Mouse (Mus musculus) heart, embryonic 11.5 days (tissue): ENCODE measurements around the gene Crisp3. TPM values are rescaled to one million over a fixed set of nuclear protein-coding genes. Genes with fewer than 3 reads are reported as not detected.
"Not testable (repeated sequence)": the region's sequence is repeated elsewhere in the genome, so short reads cannot be mapped to it uniquely, and the experiment has no call there.

ENCODE experiments used
- ATAC-seq: fragments of 200-750 bp; cut with Nextera tagmentation; replicated peaks from 2 replicates; pipeline ENCODE4 v1.8.0; 2017; ENCODE audit warnings: moderate library complexity; ENCODE audit not compliant: insufficient number of reproducible peaks, low FRiP score, low TSS enrichment
- H3K27ac ChIP-seq: fragments of 300-500 bp; sonication (generic); 2 replicates; pipeline ENCODE4 v1.5.1; 2014; ENCODE audit warnings: mild to moderate bottlenecking, low read depth, low read length
- H3K27me3 ChIP-seq: fragments of 300-500 bp; sonication (generic); 2 replicates; pipeline ENCODE4 v1.6.1; 2014; ENCODE audit warnings: mild to moderate bottlenecking, low read length, mixed read lengths; ENCODE audit not compliant: control insufficient read depth, insufficient read depth
- H3K36me3 ChIP-seq: fragments of 300-500 bp; sonication (generic); 2 replicates; pipeline ENCODE4 v1.6.1; 2014; ENCODE audit warnings: mild to moderate bottlenecking, low read length, moderate library complexity, mixed read lengths; ENCODE audit not compliant: control insufficient read depth, insufficient read depth
- H3K4me1 ChIP-seq: fragments of 300-500 bp; sonication (generic); 2 replicates; pipeline ENCODE4 v1.6.1; 2014; ENCODE audit warnings: low read length; ENCODE audit not compliant: control insufficient read depth, insufficient read depth
- H3K4me2 ChIP-seq: fragments of 300-500 bp; sonication (generic); 2 replicates; pipeline ENCODE4 v1.6.1; 2014; ENCODE audit warnings: mild to moderate bottlenecking, moderate library complexity
- H3K4me3 ChIP-seq: fragments of 300-500 bp; sonication (generic); 2 replicates; pipeline ENCODE4 v1.5.1; 2014; ENCODE audit warnings: low read depth, low read length
- H3K9ac ChIP-seq: fragments of 300-500 bp; sonication (generic); 2 replicates; pipeline ENCODE4 v1.6.1; 2014; ENCODE audit warnings: mild to moderate bottlenecking, low read depth, low read length, moderate library complexity
- H3K9me3 ChIP-seq: fragments of 300-500 bp; sonication (generic); replicated peaks from 2 replicates; pipeline ENCODE4 v1.6.1; 2016; ENCODE audit warnings: low read length; ENCODE audit not compliant: control insufficient read depth
- WGBS: fragments of 180-500 bp; shearing (Covaris S2); extraction: QIAGEN DNeasy Blood & Tissue Kit; methylation state at CpG from one replicate; pipeline ENCODE4 v1.1.7; 2014; ENCODE audit not compliant: insufficient replicate concordance; 5-methylcytosine and 5-hydroxymethylcytosine counted together
- polyA plus RNA-seq: library from polyadenylated mRNA; unstranded; fragments of >200 nt; fragmentation: Nextera tagmentation; extraction: Ambion mirVana; gene quantifications from 2 replicates; pipeline ENCODE4 v1.2.1, GENCODE M21; 2014

The Crisp3 gene
- polyA plus RNA-seq = not detected in 2 replicates

GRCm38 (mm10) chr17:40242135-40242534 lies at the start of gene Crisp3:
Gene Crisp3, minus strand, starts transcription at chr17:40242288.
- H3K4me1 ChIP-seq = no peaks in the 10 kb centered on the region
- H3K36me3 ChIP-seq = no peaks in the 10 kb centered on the region
- H3K4me2 ChIP-seq = no peak within 1 kb of the TSS
- no peaks in the 10 kb centered on the region for H3K9me3 ChIP-seq
- no peak for ATAC-seq
- H3K27me3 ChIP-seq = no peaks in the 10 kb centered on the region
- H3K9ac ChIP-seq = no peak within 1 kb of the TSS
- no peak within 1 kb of the TSS for H3K27ac ChIP-seq
- H3K4me3 ChIP-seq = no peak within 1 kb of the TSS

DNA sequence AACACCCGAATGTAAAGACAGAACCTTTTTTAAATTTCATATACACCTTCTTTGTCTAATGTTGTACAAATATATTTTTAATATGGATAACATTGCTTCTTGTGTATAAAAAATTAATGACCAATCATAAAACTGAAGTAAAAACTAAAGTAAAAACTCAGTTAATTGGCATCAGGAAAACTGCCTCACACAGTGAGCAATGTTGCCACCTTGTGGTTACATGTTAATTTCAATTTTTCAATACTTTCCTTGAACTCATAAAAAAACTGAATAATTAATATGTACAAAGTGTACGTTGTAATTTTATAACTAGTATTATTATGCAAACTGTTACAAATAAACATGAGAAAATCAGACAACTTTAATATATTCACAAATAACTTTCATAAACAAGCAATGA lies 43.3 kb upstream of the Crisp3 start:
- no peaks in the 10 kb centered on the region for H3K9me3 ChIP-seq
- H3K27ac ChIP-seq = no peak overlapping the region
- no peaks in the 10 kb centered on the region for H3K27me3 ChIP-seq
- H3K4me3 ChIP-seq = no peak overlapping the region
- WGBS = 62% methylated on average over 2 of the region's 2 CpGs
- no peak overlapping the region for H3K4me2 ChIP-seq
- H3K4me1 ChIP-seq = no peaks in the 10 kb centered on the region
- H3K9ac ChIP-seq = no peak overlapping the region
- H3K36me3 ChIP-seq = no peaks in the 10 kb centered on the region
- ATAC-seq = no peak

DNA sequence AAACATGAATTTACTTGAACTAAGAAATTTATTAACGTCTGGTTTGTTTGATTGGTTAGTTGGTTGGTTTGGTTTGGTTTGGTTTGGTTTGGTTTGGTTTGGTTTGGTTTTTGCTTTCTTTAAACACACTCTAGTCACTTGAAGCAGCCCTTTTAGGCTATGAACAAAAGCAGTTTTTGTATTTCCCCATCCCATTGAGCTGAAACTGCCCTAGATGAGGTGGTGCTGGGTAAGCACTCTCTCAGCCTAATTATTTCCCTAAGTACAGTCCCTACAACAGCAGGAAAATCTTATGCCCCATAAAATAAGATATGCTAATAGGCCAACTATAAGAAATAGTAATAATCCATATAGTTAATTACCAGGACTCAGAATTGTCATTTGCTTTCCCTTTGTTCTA lies 33.4 kb upstream of the Crisp3 start:
- no peaks in the 10 kb centered on the region for H3K36me3 ChIP-seq

GRCm38 (mm10) chr17:40274906-40275470 lies 32.9 kb upstream of the Crisp3 start:
- Histone ChIP-seq H3K9ac (no peak overlapping the region), H3K9me3 (no peaks in the 10 kb centered on the region), H3K27ac (no peak overlapping the region), H3K4me1 (no peaks in the 10 kb centered on the region), H3K36me3 (no peaks in the 10 kb centered on the region), H3K27me3 (no peaks in the 10 kb centered on the region), H3K4me2 (no peak overlapping the region), H3K4me3 (no peak overlapping the region)
- WGBS = 60% methylated on average over 1 of the region's 1 CpGs
- no peak for ATAC-seq

More for the DNA sequence above, 33.4 kb upstream of the Crisp3 start:
- H3K4me1 ChIP-seq = no peaks in the 10 kb centered on the region
- no peak for ATAC-seq
- no peak overlapping the region for H3K27ac ChIP-seq
- no peaks in the 10 kb centered on the region for H3K9me3 ChIP-seq
- H3K4me3 ChIP-seq = no peak overlapping the region
- no peak overlapping the region for H3K9ac ChIP-seq
- 67% methylated on average over 1 of the region's 1 CpGs for WGBS
- no peaks in the 10 kb centered on the region for H3K27me3 ChIP-seq
- H3K4me2 ChIP-seq = no peak overlapping the region

DNA sequence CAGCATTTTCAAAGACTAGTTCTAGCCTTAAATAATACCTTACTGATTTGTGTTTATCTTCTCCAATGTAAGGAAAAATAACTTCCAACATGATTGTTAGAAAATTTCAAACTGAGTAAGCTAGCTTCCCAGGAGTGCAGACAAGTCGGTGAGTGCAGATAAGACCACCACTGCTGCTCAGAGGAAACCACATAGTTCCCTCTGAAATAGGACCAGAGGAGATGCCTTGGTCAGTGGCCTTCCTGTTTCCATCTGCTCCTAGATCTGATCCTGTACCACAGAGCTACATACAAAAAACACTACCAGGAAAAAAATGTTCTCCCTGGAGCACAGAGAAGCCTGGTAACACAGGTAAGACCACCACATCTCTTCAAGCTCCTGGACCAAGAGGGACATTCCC lies 10.4 kb upstream of the Crisp3 start:
- H3K4me3 ChIP-seq = no peak overlapping the region
- no peak overlapping the region for H3K4me2 ChIP-seq
- H3K36me3 ChIP-seq = no peaks in the 10 kb centered on the region
- 63% methylated on average over 1 of the region's 1 CpGs for WGBS
- H3K9ac ChIP-seq = no peak overlapping the region
- no peak overlapping the region for H3K27ac ChIP-seq
- H3K9me3 ChIP-seq = no peaks in the 10 kb centered on the region
- no peaks in the 10 kb centered on the region for H3K4me1 ChIP-seq
- ATAC-seq = no peak
- no peaks in the 10 kb centered on the region for H3K27me3 ChIP-seq

GRCm38 (mm10) chr17:40208540-40208939 lies 33.5 kb downstream of the Crisp3 start, which contains the start of gene Pgk2:
Gene Pgk2, minus strand, starts transcription at chr17:40208640.
- Histone ChIP-seq H3K9ac (no peak within 1 kb of the TSS), H3K36me3 (no peaks in the 10 kb centered on the region), H3K27ac (no peak within 1 kb of the TSS), H3K27me3 (no peaks in the 10 kb centered on the region), H3K4me2 (no peak within 1 kb of the TSS), H3K4me3 (no peak within 1 kb of the TSS), H3K4me1 (no peaks in the 10 kb centered on the region), H3K9me3 (no peaks in the 10 kb centered on the region)
- ATAC-seq = no peak
- WGBS = 73% methylated on average over 4 of the region's 4 CpGs

- H3K4me2 ChIP-seq, H3K27ac ChIP-seq, H3K4me1 ChIP-seq, H3K4me3 ChIP-seq, ATAC-seq, H3K36me3 ChIP-seq, H3K9ac ChIP-seq, H3K9me3 ChIP-seq, H3K27me3 ChIP-seq: not testable (repeated sequence)
These were observed 40.3 kb downstream of the Crisp3 start for GRCm38 (mm10) chr17:40201803-40202202.

- H3K27me3 ChIP-seq, H3K4me1 ChIP-seq, H3K9ac ChIP-seq, H3K9me3 ChIP-seq, H3K4me2 ChIP-seq, H3K4me3 ChIP-seq, ATAC-seq, H3K27ac ChIP-seq, H3K36me3 ChIP-seq: not testable (repeated sequence)
- WGBS = 76% methylated on average over 4 of the region's 4 CpGs
These were observed 51.9 kb downstream of the Crisp3 start for GRCm38 (mm10) chr17:40190192-40190591.
